Mouse (Mus musculus): ENCODE data around the gene Tctn1. TPM values are rescaled to one million over a fixed set of nuclear protein-coding genes. Genes with fewer than 3 reads are reported as not detected.

Tctn1 gene
- polyA plus RNA-seq, 1 experiment: 22.1 TPM

DNA sequence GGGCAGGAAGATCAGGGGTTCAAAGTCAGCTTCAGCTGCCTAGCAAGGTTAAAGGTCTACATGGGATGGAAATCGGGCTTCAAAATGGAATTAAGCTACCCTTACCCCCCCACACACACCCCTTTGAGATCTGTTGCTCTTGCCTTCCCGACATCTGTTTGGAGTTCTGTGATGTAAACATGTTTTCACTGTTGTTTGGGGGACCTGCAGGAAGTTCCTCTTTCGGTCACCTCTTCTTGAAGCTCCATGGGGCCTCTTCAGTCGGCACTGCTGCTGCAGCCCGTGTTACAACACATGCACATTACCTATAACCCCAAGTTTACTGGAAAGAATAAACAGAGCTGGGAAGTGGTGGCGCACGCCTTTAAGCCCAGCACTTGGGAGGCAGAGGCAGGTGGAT is 2.9 kb upstream of the Tctn1 start:
- no peaks in the 10 kb centered on the region for H3K27me3 ChIP-seq (ENCODE audit: control insufficient read depth, insufficient read depth, low read length)
- DNase-seq (ENCODE audit: low read depth in 1 of 2, low spot score in 2 of 2): no peak
- peaks cover 4% of the 10 kb centered on the region; the same call in 1 of the 2 replicates for H3K4me1 ChIP-seq (ENCODE audit: control insufficient read depth, insufficient read depth, insufficient read length)
- no peaks in the 10 kb centered on the region for H3K36me3 ChIP-seq (ENCODE audit: control insufficient read depth, insufficient read depth, low read length)
- H3K4me3 ChIP-seq (ENCODE audit: extremely low read depth, insufficient read depth, insufficient read length): no peak overlapping the region
- WGBS: 41% methylated on average over 7 of the region's 7 CpGs
- TF ChIP-seq CTCF (IDR thresholded peaks at IDR 0.05; ENCODE audit: extremely low read depth, insufficient read depth, insufficient read length, insufficient replicate concordance) (no peak), POLR2A (IDR thresholded peaks at IDR 0.05; ENCODE audit: low read depth, low read length) (no peak)
- H3K27ac ChIP-seq (ENCODE audit: insufficient read depth, low read length): peak overlapping the region; percentile 48

DNA sequence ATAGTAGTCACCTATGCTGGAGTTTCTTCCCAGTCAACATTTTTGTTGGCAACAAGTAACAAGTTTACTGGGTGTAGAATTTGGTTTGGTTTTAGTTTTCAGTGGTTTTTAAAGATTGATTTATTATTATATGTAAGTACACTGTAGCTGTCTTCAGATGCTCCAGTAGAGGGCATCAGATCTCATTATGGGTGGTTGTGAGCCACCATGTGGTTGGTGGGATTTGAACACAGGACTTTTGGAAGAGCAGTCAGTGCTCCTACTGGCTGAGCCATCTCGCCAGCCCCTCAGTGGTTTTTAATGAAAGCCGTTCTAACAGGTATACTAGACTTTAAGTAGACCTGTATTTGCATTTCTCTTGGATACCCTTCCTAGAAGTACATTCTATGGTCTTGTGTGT is 1.7 kb upstream of the Tctn1 start:
- H3K27me3 ChIP-seq (ENCODE audit: control insufficient read depth, insufficient read depth, low read length): no peaks in the 10 kb centered on the region
- TF ChIP-seq POLR2A (IDR thresholded peaks at IDR 0.05; ENCODE audit: low read depth, low read length): no peak
- TF ChIP-seq CTCF (IDR thresholded peaks at IDR 0.05; ENCODE audit: extremely low read depth, insufficient read depth, insufficient read length, insufficient replicate concordance): no peak
- no peak overlapping the region for H3K4me3 ChIP-seq (ENCODE audit: extremely low read depth, insufficient read depth, insufficient read length)
- no peak overlapping the region for H3K27ac ChIP-seq (ENCODE audit: insufficient read depth, low read length)
- no peak for DNase-seq (ENCODE audit: low read depth in 1 of 2, low spot score in 2 of 2)
- H3K36me3 ChIP-seq (ENCODE audit: control insufficient read depth, insufficient read depth, low read length): no peaks in the 10 kb centered on the region
- H3K4me1 ChIP-seq (ENCODE audit: control insufficient read depth, insufficient read depth, insufficient read length): peaks cover 12% of the 10 kb centered on the region; the same call in 1 of the 2 replicates
- WGBS: 98% methylated on average over 2 of the region's 2 CpGs

DNA sequence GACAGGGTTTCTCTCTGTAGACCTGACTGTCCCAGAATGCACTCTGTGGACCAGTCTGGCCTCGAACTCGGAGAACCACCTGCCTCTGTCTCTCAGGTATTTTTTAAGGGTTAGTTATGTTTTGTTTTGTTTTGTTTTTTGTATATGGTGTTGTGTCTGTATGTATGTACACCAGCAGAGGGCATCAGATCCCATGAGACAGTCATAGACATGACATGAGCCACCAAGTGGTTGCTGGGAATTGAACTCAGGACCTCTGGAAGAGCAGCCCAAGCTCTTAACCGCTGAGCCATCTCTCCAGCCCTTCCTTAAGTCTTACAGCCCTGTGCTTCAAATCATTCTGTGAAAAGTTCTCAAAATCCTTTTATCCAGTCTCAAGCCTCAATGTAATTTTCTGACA is 927 bp upstream of the Tctn1 start:
- TF ChIP-seq CTCF (IDR thresholded peaks at IDR 0.05; ENCODE audit: extremely low read depth, insufficient read depth, insufficient read length, insufficient replicate concordance) (no peak), POLR2A (IDR thresholded peaks at IDR 0.05; ENCODE audit: low read depth, low read length) (no peak)
- H3K27ac ChIP-seq (ENCODE audit: insufficient read depth, low read length): no peak overlapping the region
- H3K27me3 ChIP-seq (ENCODE audit: control insufficient read depth, insufficient read depth, low read length): no peaks in the 10 kb centered on the region
- WGBS: 83% methylated on average over 3 of the region's 3 CpGs
- DNase-seq (ENCODE audit: low read depth in 1 of 2, low spot score in 2 of 2): no peak
- H3K36me3 ChIP-seq (ENCODE audit: control insufficient read depth, insufficient read depth, low read length): no peaks in the 10 kb centered on the region
- H3K4me1 ChIP-seq (ENCODE audit: control insufficient read depth, insufficient read depth, insufficient read length): peaks cover 17% of the 10 kb centered on the region; the same call in 1 of the 2 replicates
- no peak overlapping the region for H3K4me3 ChIP-seq (ENCODE audit: extremely low read depth, insufficient read depth, insufficient read length)

DNA sequence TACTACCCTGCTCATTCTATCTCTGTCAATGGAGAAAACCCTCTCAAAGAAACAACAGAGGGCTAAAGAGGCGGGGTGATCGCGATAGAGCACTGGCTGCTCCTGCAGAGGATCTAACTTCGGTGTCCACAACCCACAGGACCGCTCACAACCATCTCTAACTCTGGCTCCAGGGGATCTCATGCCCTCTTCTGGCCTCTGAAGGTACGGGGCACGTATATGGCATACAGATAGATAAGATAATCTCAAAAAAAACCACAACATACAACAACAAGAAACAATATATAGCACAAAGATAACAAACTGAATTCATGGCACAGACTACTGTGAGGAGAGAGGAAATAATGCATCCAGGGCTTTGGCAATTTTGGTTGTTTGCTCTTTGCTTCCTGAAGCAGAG is 2.2 kb downstream of the Tctn1 start:
- WGBS: 36% methylated on average over 7 of the region's 7 CpGs
- Histone ChIP-seq H3K27ac (ENCODE audit: insufficient read depth, low read length) (peak overlapping the region; percentile 70), H3K4me1 (ENCODE audit: control insufficient read depth, insufficient read depth, insufficient read length) (peaks cover 39% of the 10 kb centered on the region), H3K27me3 (ENCODE audit: control insufficient read depth, insufficient read depth, low read length) (no peaks in the 10 kb centered on the region), H3K4me3 (ENCODE audit: extremely low read depth, insufficient read depth, insufficient read length) (no peak overlapping the region), H3K36me3 (ENCODE audit: control insufficient read depth, insufficient read depth, low read length) (peaks cover 2% of the 10 kb centered on the region; the same call in 1 of the 2 replicates)
- TF ChIP-seq CTCF (IDR thresholded peaks at IDR 0.05; ENCODE audit: extremely low read depth, insufficient read depth, insufficient read length, insufficient replicate concordance): peak; percentile 53; the same call in 1 of the 2 replicates
- no peak for TF ChIP-seq POLR2A (IDR thresholded peaks at IDR 0.05; ENCODE audit: low read depth, low read length)
- DNase-seq (ENCODE audit: low read depth in 1 of 2, low spot score in 2 of 2): peak in 1 of 2 experiments; percentile 68

DNA sequence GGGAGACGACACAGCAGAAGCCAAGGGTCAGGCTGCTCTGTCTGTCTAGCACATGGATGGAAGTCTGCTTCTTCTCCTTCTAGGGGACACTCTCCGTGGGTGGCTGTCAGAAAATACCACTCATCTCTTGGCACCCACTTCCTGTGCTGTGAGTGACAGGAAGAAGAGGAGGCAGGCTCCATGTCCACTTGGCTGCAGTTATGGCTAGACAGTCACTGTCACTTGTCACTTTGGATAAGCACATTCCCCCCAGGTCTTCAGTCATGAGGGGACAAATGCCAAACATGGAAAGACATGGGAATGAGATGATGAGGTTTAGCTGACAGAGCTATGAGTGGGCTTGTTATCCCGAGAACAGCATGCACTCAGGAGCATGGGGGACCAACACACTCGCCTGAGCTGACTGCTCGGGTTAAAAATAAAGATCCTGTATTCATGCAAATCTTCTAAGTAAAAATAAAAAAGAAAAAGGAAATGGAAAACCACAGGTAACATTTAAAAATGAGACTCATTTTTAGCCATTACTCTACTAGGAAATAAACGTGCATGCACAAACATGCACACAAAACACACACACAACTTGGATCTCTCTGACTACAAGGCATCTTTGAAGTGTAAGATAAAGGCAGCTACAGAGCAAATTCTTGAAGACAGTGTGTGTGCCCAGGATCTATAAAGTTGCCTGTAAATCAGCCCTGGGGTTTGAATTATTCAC is 6.1 kb downstream of the Tctn1 start:
- no peak for DNase-seq (ENCODE audit: low read depth in 1 of 2, low spot score in 2 of 2)
- Histone ChIP-seq H3K27me3 (ENCODE audit: control insufficient read depth, insufficient read depth, low read length) (no peaks in the 10 kb centered on the region), H3K36me3 (ENCODE audit: control insufficient read depth, insufficient read depth, low read length) (peaks cover 10% of the 10 kb centered on the region), H3K4me3 (ENCODE audit: extremely low read depth, insufficient read depth, insufficient read length) (no peak overlapping the region), H3K27ac (ENCODE audit: insufficient read depth, low read length) (peak overlapping the region; percentile 93), H3K4me1 (ENCODE audit: control insufficient read depth, insufficient read depth, insufficient read length) (peaks cover 42% of the 10 kb centered on the region)
- 11% methylated on average over 6 of the region's 6 CpGs for WGBS
- TF ChIP-seq CTCF (IDR thresholded peaks at IDR 0.05; ENCODE audit: extremely low read depth, insufficient read depth, insufficient read length, insufficient replicate concordance) (no peak), POLR2A (IDR thresholded peaks at IDR 0.05; ENCODE audit: low read depth, low read length) (no peak)

DNA sequence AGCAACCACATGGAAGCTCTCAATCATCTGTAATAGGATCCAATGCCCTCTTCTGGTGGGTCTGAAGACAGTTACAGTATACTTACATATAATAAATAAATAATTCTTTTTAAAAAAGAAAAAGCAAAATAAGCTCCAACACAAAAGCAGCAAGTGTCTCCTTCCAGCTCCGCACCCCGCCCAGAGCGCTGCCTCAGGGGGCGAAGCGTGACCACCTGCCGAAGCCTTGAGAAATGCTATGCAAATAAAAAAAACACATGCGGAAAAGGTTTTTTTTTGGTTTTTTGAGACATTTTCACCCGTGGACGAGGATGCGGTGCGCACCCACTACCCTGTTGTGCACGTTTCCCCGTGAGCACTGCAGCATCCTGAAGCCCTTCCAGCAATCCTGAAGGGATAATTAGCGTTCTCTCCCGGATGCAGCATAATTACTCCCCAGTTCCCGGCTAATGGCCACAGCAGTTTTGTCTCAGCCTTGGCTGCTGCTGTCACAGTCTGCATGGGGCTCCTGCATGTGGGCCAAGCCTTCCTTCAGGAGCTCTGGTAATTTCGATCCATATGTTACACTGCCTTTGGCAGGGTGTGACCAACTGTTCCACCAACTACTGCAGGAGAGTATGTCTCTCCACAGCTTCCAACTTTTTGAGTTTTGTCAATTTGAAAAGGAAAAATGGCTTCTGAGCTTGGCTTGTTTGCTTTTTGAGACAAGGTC is 12.2 kb downstream of the Tctn1 start:
- Histone ChIP-seq H3K27ac (ENCODE audit: insufficient read depth, low read length) (peak overlapping the region; percentile 27), H3K4me1 (ENCODE audit: control insufficient read depth, insufficient read depth, insufficient read length) (peaks cover 22% of the 10 kb centered on the region), H3K27me3 (ENCODE audit: control insufficient read depth, insufficient read depth, low read length) (no peaks in the 10 kb centered on the region), H3K36me3 (ENCODE audit: control insufficient read depth, insufficient read depth, low read length) (peaks cover 9% of the 10 kb centered on the region; the same call in 1 of the 2 replicates), H3K4me3 (ENCODE audit: extremely low read depth, insufficient read depth, insufficient read length) (no peak overlapping the region)
- TF ChIP-seq CTCF (IDR thresholded peaks at IDR 0.05; ENCODE audit: extremely low read depth, insufficient read depth, insufficient read length, insufficient replicate concordance): no peak
- TF ChIP-seq POLR2A (IDR thresholded peaks at IDR 0.05; ENCODE audit: low read depth, low read length): no peak
- WGBS: 70% methylated on average over 17 of the region's 17 CpGs
- DNase-seq (ENCODE audit: low read depth in 1 of 2, low spot score in 2 of 2): no peak
